Mouse (Mus musculus) adrenal gland, adult 8-10 months (tissue): ENCODE data around the gene Panx2. TPM values are rescaled to one million over a fixed set of nuclear protein-coding genes. Genes with fewer than 3 reads are reported as not detected.

Experiments
- total RNA-seq, 4 experiments: library from RNA; stranded (reverse); gene quantifications; 2 replicates each; pipeline ENCODE4 v1.2.4; 2022

Panx2 gene
- total RNA-seq, 4 experiments from 2014 or later: 0.78 to 2.4 (median 1.7) TPM

Other genes with a start within 250 kb of the Panx2 start
- 10 to 100 TPM; 19.3 to 22.3 (median 20.3) TPM for gene Alg12, start 240.4 kb upstream of the Panx2 start, total RNA-seq
- gene Creld2, start 240.1 kb upstream of the Panx2 start, total RNA-seq: 10 to 100 TPM; 40.3 to 51.5 (median 49.2) TPM
- 100 to 1,000 TPM in 1 of 4 experiments, 10 to 100 TPM in 3; 62.7 to 164 (median 75.8) TPM for gene Pim3, start 197.5 kb upstream of the Panx2 start, total RNA-seq
- gene Ttll8, start 105.3 kb upstream of the Panx2 start, total RNA-seq: not detected
- gene Mlc1, start 80.7 kb upstream of the Panx2 start, total RNA-seq: under 1 TPM in 2 of 4 experiments, not detected in 2; 0.16 to 0.17 TPM
- gene Mov10l1, start 76.8 kb upstream of the Panx2 start, total RNA-seq: not detected
- 10 to 100 TPM; 37.0 to 49.0 (median 43.7) TPM for gene Trabd, start 15.4 kb downstream of the Panx2 start, total RNA-seq
- 10 to 100 TPM; 44.0 to 52.1 (median 46.1) TPM for gene Selenoo, start 29.4 kb downstream of the Panx2 start, total RNA-seq
- 10 to 100 TPM; 16.0 to 24.6 (median 20.3) TPM for gene Tubgcp6, start 63.4 kb downstream of the Panx2 start, total RNA-seq
- gene Hdac10, start 69.0 kb downstream of the Panx2 start, total RNA-seq: 10 to 100 TPM; 13.2 to 23.1 (median 18.0) TPM
- gene Mapk12, start 81.0 kb downstream of the Panx2 start, total RNA-seq: 10 to 100 TPM; 10.5 to 22.7 (median 14.3) TPM
- 1 to 10 TPM; 4.6 to 7.7 (median 6.3) TPM for gene Mapk11, start 89.9 kb downstream of the Panx2 start, total RNA-seq
- 100 to 1,000 TPM; 153 to 177 (median 157) TPM for gene Plxnb2, start 121.1 kb downstream of the Panx2 start, total RNA-seq
- 10 to 100 TPM in 1 of 4 experiments, 1 to 10 TPM in 3; 6.9 to 13.2 (median 8.9) TPM for gene Dennd6b, start 136.8 kb downstream of the Panx2 start, total RNA-seq
- 10 to 100 TPM; 46.8 to 89.2 (median 66.8) TPM for gene Ppp6r2, start 151.8 kb downstream of the Panx2 start, total RNA-seq